Mouse (Mus musculus) heart, embryonic 12.5 days (tissue): Measurements from ENCODE around the gene Usp21. TPM values are rescaled to one million over a fixed set of nuclear protein-coding genes. Genes with fewer than 3 reads are reported as not detected.
"Not testable (repeated sequence)": the region's sequence is repeated elsewhere in the genome, so short reads cannot be mapped to it uniquely, and the experiment has no call there.

Source experiments
- ATAC-seq: fragments of 200-750 bp; cut with Nextera tagmentation; 2 replicates; pipeline ENCODE4 v1.8.0; 2017; ENCODE audit warnings: moderate TSS enrichment, moderate library complexity; ENCODE audit not compliant: insufficient number of reproducible peaks, low FRiP score
- H3K27ac ChIP-seq: fragments of 300-500 bp; sonication (generic); 2 replicates; pipeline ENCODE4 v1.5.1; 2016; ENCODE audit warnings: mild to moderate bottlenecking, moderate library complexity; ENCODE audit not compliant: poor library complexity, severe bottlenecking
- H3K27me3 ChIP-seq: fragments of 300-500 bp; sonication (generic); replicated peaks from 2 replicates; pipeline ENCODE4 v1.6.1; 2016; ENCODE audit warnings: mild to moderate bottlenecking, moderate library complexity
- H3K36me3 ChIP-seq: fragments of 300-500 bp; sonication (generic); 2 replicates; pipeline ENCODE4 v1.6.1; 2016; ENCODE audit warnings: mild to moderate bottlenecking, moderate library complexity
- H3K4me1 ChIP-seq: fragments of 300-500 bp; sonication (generic); replicated peaks from 2 replicates; pipeline ENCODE4 v1.6.1; 2016; ENCODE audit warnings: mild to moderate bottlenecking
- H3K4me2 ChIP-seq: fragments of 300-500 bp; sonication (generic); 2 replicates; pipeline ENCODE4 v1.6.1; 2016; ENCODE audit warnings: mild to moderate bottlenecking, moderate library complexity
- H3K4me3 ChIP-seq: fragments of 300-500 bp; sonication (generic); 2 replicates; pipeline ENCODE4 v1.5.1; 2016; ENCODE audit warnings: mild to moderate bottlenecking
- H3K9ac ChIP-seq: fragments of 300-500 bp; sonication (generic); 2 replicates; pipeline ENCODE4 v1.6.1; 2016; ENCODE audit warnings: mild to moderate bottlenecking, moderate library complexity
- H3K9me3 ChIP-seq: fragments of 300-500 bp; sonication (generic); replicated peaks from 2 replicates; pipeline ENCODE4 v1.6.1; 2016; ENCODE audit warnings: mild to moderate bottlenecking, moderate library complexity
- WGBS: fragments of 180-500 bp; shearing (Covaris S2); methylation state at CpG from one replicate; pipeline ENCODE4 v1.1.7; 2016; 5-methylcytosine and 5-hydroxymethylcytosine counted together
- polyA plus RNA-seq: library from polyadenylated mRNA; unstranded; fragments of >200 nt; fragmentation: Nextera tagmentation; extraction: Ambion mirVana; gene quantifications from 2 replicates; pipeline ENCODE4 v1.2.1, GENCODE M21; 2016

Gene Usp21
- polyA plus RNA-seq, 1 experiment from 2014 or later = 55.7 TPM

DNA sequence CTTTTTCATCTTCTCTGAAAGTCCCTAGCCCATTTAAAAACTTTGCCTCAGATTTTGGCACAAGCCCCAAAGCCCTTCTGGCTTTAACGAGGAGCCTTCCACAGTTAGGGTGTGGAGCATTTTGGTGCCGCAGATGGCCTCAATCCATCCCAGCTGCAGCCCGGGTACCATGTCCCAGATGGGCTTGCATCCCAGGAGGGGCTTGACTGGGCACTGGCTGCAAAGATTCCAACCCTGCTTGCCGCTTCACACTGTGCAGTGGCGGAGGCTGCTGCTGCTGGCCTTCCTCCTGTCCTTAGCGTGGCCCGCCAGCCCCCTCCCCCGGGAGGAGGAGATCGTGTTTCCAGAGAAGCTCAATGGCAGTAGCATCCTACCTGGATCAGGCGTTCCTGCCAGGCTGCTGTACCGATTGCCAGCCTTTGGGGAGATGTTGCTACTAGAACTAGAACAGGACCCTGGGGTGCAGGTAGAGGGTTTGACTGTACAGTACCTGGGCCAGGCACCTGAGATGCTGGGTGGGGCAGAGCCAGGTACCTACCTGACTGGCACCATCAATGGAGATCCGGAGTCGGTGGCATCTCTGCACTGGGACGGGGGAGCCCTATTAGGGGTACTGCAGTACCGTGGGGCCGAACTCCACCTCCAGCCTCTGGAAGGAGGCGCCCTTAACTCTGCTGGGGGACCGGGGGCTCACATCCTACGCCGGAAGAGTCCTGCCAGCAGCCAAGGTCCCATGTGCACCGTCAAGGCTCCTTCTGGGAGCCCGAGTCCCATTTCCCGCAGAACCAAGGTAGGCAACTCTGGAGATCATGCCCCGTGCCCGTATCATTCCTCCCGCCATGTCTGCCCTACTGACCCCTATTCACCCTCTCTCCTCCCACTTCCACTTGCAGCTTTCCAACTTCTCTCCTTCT is 36.9 kb downstream of the Usp21 start, which contains the start of gene Ndufs2:
TSS of gene Ndufs2 (minus strand) at position 709 of the 914 bp plus-strand sequence.
- H3K27me3 ChIP-seq = 0 out of 2 replicates have a peak, but pooled peaks cover 7% of the 10 kb centered on the region
- peaks cover 51% of the 10 kb centered on the region for H3K4me1 ChIP-seq
- peak within 1 kb of the TSS; percentile 28 for H3K27ac ChIP-seq
- H3K4me2 ChIP-seq = peak within 1 kb of the TSS; percentile 57
- ATAC-seq = no peak
- peak within 1 kb of the TSS; percentile 45 for H3K9ac ChIP-seq
- 17% methylated on average over 26 of the region's 26 CpGs for WGBS
- peak within 1 kb of the TSS; percentile 16 for H3K4me3 ChIP-seq
- no peaks in the 10 kb centered on the region for H3K36me3 ChIP-seq
- H3K9me3 ChIP-seq = no peaks in the 10 kb centered on the region

GRCm38 (mm10) chr1:171249913-171250600 is 37.7 kb downstream of the Usp21 start, which contains the start of gene Adamts4:
Gene Adamts4 (plus strand): TSS chr1:171250421.
- Histone ChIP-seq H3K27ac (peak within 1 kb of the TSS; percentile 34), H3K9me3 (no peaks in the 10 kb centered on the region), H3K4me1 (peaks cover 58% of the 10 kb centered on the region), H3K27me3 (0 out of 2 replicates have a peak, but pooled peaks cover 7% of the 10 kb centered on the region), H3K4me2 (peak within 1 kb of the TSS; percentile 57), H3K9ac (peak within 1 kb of the TSS; percentile 45), H3K36me3 (peaks cover 7% of the 10 kb centered on the region), H3K4me3 (peak within 1 kb of the TSS; percentile 16)
- ATAC-seq = no peak
- 21% methylated on average over 5 of the region's 5 CpGs for WGBS

DNA sequence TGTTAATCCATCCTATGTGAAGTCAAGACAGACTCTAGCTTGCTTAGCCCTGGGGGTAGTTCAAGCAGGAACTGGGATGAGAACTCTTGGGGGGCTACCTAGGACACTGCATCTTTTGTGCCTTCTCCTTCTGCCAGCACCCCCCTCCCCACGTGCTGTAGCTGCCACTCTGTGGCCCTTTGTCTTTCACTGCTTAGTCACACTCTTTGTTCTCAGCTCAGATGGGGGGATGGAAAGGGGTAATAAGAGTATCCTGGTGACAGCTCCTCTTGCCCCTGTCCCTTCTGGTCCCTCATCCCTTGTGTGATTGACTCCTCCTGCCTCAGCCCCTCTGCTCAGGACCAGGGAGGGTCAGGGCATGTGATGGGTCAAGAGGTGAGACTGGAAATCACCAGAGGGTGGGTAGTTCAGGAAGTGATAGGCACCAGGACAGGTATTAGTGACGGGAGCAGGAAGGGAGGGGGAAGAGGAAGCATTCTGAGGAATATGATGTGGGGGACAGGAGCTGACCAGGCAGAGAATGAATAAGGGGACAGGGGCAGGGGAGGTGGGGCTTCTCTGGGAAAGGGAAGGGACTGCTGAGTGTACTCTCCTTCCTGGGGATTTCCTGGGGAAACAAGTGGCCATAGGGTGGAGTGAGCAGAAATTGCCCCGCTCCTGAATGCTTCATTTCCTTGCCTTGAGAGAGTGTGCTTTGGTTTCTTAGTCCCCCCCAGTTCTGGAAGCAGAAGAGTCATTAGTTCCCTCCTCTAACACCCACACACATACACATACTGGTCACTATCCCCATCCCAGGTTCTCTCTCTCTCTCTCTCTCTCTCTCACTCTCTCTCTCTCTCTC is 39.2 kb downstream of the Usp21 start:
- peak overlapping the region; percentile 85 for H3K27ac ChIP-seq
- H3K4me1 ChIP-seq = peaks cover 58% of the 10 kb centered on the region
- H3K36me3 ChIP-seq = peaks cover 17% of the 10 kb centered on the region
- 37% methylated on average over 3 of the region's 3 CpGs for WGBS
- 0 out of 2 replicates have a peak, but pooled peaks cover 7% of the 10 kb centered on the region for H3K27me3 ChIP-seq
- H3K9ac ChIP-seq = no peak overlapping the region
- peak overlapping the region; percentile 83 for H3K4me2 ChIP-seq
- H3K4me3 ChIP-seq = no peak overlapping the region
- no peak; the same call in 1 of the 2 replicates for ATAC-seq
- H3K9me3 ChIP-seq = no peaks in the 10 kb centered on the region

GRCm38 (mm10) chr1:171247916-171248315 is 39.9 kb downstream of the Usp21 start:
- Histone ChIP-seq H3K27me3 (0 out of 2 replicates have a peak, but pooled peaks cover 4% of the 10 kb centered on the region), H3K27ac (peak overlapping the region; percentile 85), H3K4me3 (peak overlapping the region; percentile 75; the same call in 1 of the 2 replicates), H3K9me3 (no peaks in the 10 kb centered on the region), H3K4me2 (peak overlapping the region; percentile 83), H3K9ac (peak overlapping the region; percentile 67), H3K4me1 (peaks cover 58% of the 10 kb centered on the region), H3K36me3 (peaks cover 23% of the 10 kb centered on the region)
- ATAC-seq = no peak
- WGBS = 20% methylated on average over 4 of the region's 4 CpGs

DNA sequence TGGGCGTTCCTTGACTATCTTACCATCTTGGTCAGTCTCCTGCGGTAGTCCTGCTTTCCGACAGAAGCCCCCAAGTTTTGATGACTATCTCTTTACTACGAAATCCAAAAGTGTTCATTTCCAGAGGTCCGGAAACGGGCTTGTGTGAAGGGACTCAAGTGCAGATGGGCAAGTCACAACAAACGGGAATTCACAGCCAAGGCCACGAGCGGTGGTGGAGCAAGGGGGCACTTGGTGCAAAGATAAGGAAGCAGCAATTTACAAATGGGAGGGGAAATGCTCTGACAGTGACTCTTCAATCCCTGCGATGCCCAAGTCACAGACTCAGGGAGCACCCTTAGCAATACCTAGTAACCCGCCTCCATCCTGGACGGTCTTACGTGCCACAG is 40.3 kb downstream of the Usp21 start:
- Histone ChIP-seq H3K27me3 (0 out of 2 replicates have a peak, but pooled peaks cover 4% of the 10 kb centered on the region), H3K4me2 (peak overlapping the region; percentile 83), H3K9me3 (no peaks in the 10 kb centered on the region), H3K36me3 (peaks cover 28% of the 10 kb centered on the region), H3K4me3 (peak overlapping the region; percentile 75), H3K27ac (peak overlapping the region; percentile 85), H3K9ac (peak overlapping the region; percentile 67), H3K4me1 (peaks cover 54% of the 10 kb centered on the region)
- 0 out of 2 replicates have a peak, but pooled peaks have one; percentile 3 for ATAC-seq
- WGBS = 7% methylated on average over 13 of the region's 13 CpGs

GRCm38 (mm10) chr1:171246709-171247452 is 40.9 kb downstream of the Usp21 start:
- H3K27me3 ChIP-seq = 0 out of 2 replicates have a peak, but pooled peaks cover 4% of the 10 kb centered on the region

DNA sequence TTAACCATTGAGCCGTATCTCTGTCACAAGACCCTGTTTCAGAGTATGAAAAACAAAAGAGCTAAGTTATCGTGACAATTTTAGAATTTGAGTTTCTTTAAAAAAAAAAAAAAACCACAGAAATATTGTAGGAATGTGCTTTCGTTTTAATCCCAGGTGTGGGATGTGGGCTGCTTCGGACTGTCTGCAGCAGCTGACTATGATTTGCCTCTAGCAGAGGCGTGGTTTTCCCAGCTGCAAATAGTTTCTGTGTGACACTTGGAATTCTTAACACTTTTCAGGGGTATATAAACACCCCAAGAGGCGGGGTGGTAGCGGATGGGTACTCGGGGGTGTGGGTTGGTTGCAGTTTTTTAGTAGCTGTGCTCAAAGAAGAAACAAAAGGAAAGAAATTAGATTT is 42.4 kb downstream of the Usp21 start:
- H3K27ac ChIP-seq = no peak overlapping the region
- peaks cover 33% of the 10 kb centered on the region for H3K4me1 ChIP-seq
- no peaks in the 10 kb centered on the region for H3K9me3 ChIP-seq
- no peak overlapping the region for H3K9ac ChIP-seq
- peaks cover 49% of the 10 kb centered on the region for H3K36me3 ChIP-seq
- H3K27me3 ChIP-seq = no peaks in the 10 kb centered on the region
- no peak overlapping the region for H3K4me2 ChIP-seq
- no peak for ATAC-seq
- WGBS = 86% methylated on average over 8 of the region's 8 CpGs
- H3K4me3 ChIP-seq = peak overlapping the region; percentile 75; the same call in 1 of the 2 replicates

More at GRCm38 (mm10) chr1:171246709-171247452, 40.9 kb downstream of the Usp21 start:
- Histone ChIP-seq H3K36me3 (peaks cover 34% of the 10 kb centered on the region), H3K4me1 (peaks cover 48% of the 10 kb centered on the region), H3K27ac (peak overlapping the region; percentile 85), H3K9me3 (no peaks in the 10 kb centered on the region), H3K4me2 (peak overlapping the region; percentile 83), H3K4me3 (peak overlapping the region; percentile 75), H3K9ac (peak overlapping the region; percentile 86)
- WGBS = under 1% methylated on average over 41 of the region's 41 CpGs
- peak; percentile 89 for ATAC-seq

DNA sequence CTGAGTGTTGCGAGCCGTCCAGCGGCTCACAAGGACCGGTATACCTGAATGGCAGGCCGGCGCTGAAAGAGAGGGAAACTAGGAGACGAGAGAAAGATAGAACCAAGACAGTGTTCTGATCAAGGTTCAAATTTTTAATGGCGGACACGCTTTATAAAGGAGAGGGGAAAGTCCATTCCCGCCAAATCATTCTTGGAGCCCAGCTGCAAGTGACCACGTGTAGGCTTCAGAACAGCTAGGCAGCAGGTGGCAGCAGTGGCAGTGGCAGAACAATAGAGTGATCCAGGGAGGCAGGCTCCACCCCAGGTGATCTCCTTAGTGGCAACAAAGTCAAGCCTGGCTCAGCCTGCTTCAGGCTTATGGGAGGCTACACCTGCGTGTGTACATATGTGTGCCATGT is 45.8 kb downstream of the Usp21 start:
- H3K4me1 ChIP-seq = peaks cover 11% of the 10 kb centered on the region
- not testable (repeated sequence) for H3K4me2 ChIP-seq, H3K9me3 ChIP-seq, H3K4me3 ChIP-seq, H3K27ac ChIP-seq, ATAC-seq, H3K9ac ChIP-seq, H3K27me3 ChIP-seq
- H3K36me3 ChIP-seq = peaks cover 79% of the 10 kb centered on the region
- 84% methylated on average over 12 of the region's 12 CpGs for WGBS

DNA sequence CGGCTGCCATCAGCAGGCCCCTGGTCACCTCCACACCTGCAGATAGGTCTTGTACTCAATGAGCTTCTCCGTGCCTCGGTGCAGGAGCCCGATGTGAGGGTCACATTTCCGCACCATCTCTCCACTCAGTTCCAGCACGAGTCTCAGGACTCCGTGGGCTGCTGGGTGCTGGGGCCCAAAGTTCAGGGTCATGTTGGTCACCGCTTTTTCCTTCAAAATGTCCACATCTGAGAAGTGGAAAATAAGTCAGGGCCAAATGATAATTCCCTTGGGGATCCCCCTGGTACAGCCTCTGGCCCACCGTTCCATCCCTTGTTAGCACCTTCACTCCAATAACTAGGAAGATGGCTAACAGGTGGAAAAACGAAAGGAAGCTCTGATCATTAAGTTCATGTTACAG is 46.9 kb downstream of the Usp21 start:
- Histone ChIP-seq H3K36me3 (peaks cover 89% of the 10 kb centered on the region), H3K27ac (no peak overlapping the region), H3K4me1 (peaks cover 6% of the 10 kb centered on the region), H3K27me3 (no peaks in the 10 kb centered on the region), H3K9ac (peak overlapping the region; percentile 32; the same call in 1 of the 2 replicates), H3K9me3 (no peaks in the 10 kb centered on the region), H3K4me3 (no peak overlapping the region), H3K4me2 (no peak overlapping the region)
- WGBS = 90% methylated on average over 10 of the region's 10 CpGs
- no peak for ATAC-seq
